Mouse (Mus musculus): ENCODE results near the gene Cbx1.
"Not testable (repeated sequence)": the region's sequence is repeated elsewhere in the genome, so short reads cannot be mapped to it uniquely, and the experiment has no call there.

Gene Cbx1

DNA sequence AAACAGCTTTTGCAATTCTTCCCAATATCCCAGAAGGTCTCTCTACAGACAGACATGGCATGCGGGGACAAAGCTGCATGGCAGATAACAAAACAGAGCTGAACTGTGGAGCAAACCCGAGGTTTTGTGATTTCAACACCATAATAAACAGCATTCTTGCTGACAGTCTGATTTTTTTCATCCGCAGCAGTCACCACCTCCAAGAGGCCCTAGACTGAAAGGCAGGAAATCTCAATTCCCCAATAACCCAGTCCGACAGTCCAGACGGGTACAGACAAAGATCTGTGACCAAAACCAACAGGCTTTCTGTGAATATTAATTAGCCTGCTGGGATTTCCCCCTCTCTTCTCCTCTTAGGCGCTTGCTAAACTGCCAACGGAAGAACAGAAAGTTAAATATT is 13.3 kb upstream of the Cbx1 start:
- DNase-seq = no peak

DNA sequence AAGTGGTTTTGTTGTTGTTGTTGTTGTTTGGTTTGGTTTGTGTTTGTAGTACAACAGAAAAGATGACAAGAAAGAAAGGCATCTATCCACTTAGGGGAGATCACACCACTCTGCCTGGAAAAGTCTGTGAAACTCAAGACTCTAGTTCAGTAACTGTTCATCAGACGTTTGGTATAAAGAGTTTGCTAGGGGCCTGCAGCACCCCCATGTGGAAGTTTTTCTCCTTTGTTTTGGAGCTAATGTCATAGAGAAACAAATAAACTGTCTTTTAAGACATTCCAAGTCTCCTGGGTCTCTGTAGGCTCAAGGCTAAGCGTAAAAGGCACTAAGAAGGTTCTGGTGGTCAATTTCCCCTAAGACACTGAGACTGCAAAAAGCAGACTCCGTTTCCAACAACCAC is 12.9 kb upstream of the Cbx1 start:
- DNase-seq = peak; percentile 21 to 36

DNA sequence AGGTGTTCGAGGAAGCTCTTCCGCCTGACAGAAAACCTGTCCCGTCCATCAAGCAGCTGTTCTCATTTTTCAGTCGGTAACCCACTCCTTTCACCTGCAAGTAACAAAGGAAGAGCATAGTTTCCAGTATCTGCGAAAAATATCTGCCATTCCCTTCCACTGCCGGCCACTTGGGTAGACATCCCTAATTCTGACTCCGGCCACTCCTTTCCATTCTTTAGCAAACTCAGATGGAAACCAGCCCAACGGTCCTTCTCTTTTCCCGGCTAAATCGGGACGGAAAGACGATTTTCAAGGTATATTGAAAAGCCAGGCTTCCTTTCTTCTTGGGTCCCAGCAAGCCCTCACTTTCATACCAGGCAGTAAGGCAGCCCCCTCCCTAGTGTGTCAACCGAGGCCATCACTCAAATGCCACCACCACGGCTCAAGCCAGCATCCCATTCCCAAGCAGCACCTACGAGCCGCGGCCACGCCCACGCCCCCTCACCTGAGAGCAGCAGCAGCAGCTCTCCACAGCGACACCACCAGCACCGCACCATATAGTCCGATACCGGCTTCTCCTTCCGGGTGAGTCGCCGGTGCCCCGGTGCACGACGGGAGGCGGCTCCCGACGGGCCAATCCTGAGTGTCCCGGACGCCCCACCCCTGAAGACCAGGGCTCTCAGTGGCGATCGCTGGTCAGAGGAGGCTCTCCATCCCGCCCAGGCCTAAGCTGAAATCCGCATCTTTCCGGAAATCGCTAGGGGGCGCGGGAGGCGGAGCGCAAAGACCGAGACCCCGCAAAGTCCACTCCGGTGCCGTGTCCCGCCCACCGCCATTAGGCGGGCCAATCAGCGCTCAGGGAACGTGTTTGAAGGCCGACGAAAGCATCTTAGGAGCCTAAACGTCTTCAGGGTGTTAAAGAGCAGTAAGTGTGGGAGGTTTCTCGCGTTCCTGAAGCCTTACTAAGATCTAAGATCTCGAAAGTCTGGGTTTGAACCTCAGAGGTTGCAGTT is 11.7 kb upstream of the Cbx1 start, which contains the start of gene Snx11:
TSS of gene Snx11 (minus strand) at position 592 of the 995 bp plus-strand sequence.
- peak; percentile 98 for DNase-seq

DNA sequence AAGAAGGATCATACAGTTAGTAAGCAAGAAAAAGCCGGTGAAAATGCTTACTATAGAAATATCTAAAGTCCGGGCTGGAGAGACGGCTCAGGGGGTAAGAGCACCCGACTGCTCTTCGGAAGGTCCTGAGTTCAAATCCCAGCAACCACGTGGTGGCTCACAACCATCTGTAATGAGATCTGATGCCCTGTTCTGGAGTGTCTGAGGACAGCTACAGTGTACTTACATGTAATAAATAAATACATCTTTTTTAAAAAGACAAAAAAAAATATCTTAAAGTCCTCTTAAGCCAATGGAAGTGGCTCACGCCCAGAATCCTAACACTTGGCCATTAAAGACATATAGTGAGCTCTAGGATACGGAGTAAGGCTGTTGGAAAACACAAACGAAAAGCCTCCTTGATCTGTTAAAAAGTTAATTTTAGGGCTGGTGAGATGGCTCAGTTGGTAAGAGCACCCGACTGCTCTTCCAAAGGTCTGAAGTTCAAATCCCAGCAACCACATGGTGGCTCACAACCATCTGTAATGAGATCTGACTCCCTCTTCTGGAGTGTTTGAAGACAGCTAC is 10.8 kb upstream of the Cbx1 start:
- not testable (repeated sequence) for DNase-seq

DNA sequence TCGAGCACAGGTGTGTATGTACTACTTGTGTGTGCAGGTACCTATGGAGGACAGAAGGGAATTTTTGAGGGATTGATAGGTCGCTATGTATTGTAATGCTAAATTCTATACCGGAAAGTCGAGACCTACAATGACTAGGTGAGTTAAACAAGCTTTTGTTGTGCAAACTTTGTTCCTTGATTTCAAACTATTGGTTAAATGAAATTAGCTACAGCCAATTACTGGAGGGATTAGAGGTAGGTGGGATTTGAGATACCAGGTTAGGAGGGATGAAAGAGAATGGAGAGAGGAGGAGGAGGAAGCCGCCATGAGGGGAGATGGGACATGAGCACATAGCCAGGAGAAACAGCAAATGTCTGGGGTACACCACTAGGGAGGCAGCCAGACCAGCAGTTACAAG is 8.6 kb upstream of the Cbx1 start:
- DNase-seq = no peak

DNA sequence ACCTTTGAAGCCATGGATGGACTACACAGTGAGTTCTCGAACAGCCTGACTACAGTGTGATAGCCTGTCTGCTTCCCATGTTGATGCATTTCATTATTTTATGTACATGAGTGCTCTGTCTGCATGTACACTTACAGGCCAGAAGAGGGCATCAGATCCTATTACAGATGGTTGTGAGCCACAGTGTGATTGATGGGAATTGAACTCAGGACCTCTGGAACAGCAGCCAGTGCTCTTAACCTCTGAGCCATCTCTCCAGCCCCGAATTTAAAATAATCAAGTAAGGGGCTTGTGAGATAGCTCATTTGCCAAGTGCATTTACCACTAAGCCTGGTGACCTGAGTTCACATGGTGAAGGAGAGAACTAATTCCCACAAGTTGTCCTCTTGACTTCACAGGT is 7.5 kb upstream of the Cbx1 start:
- DNase-seq = peak; percentile 10 to 24

DNA sequence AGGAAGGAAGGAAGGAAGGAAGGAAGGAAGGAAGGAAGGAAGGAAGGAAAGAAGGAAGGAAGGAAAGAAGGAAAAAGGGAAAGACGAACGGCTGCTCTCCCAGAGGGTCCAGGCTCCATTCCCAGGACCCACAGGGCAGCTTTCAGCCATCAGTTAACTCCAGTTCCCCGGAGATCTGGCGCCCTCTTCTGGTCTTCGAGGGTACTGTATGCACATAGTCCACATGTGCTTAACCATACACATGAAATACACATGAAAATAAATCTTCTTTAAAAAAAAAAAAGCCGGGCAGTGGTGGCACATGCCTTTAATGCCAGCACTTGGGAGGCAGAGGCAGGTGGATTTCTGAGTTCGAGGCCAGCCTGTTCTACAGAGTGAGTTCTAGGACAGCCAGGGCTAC is 4.1 kb upstream of the Cbx1 start:
- peak; percentile 87 to 88 for DNase-seq

DNA sequence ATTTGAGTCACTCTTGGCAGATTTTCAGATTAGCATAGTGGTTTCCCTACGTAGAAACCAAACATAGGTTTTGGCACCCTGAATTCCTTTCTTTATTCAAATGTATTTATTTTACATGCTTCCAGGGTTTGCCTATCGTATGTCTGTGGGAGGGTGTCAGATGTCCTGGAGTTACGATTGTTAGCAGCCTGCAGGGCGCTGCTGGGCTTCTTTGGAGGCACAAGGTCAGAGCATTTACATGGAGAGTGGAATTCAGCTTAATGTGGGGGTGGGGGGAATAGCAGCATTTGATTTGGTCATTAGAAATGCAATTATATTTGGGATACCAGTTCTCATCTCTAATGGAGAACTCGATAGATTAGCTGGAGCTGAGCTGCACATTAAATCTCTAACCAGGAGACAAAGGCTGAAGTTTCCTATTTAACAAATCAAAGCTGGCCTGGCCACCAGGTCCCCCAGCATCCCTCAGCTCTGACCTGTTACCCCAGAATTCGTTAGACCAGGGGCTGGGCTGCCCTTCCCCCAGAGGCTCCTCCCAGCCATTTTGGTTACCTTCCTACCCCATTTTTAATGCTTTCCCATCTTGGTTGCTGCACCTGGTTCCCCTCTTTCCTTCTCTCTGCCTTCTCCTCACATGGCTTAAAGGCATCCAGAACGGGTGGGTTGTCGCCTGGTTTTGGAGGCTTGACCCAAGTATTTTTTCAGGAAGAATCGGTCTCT is 2.0 kb upstream of the Cbx1 start:
- no peak for DNase-seq

DNA sequence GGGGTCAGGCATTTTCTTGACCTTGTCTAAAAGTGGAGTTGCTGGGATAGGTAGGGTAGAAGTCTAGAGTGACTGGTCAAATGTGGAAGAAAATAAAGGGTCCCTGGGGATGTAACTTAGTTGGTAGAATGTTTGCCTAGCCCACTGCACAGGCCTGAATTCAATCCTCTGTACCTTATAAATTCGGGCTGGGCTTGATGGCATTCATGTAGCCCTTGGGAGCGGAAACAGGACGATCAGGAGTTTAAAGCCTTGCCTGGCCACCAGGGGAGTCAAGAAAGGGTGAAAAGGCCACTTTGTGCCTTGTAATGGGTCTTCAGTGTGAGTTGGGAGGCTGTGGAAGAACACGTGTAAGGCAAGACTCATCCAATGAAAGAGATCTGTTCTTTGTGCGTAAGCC is 1.1 kb downstream of the Cbx1 start:
- DNase-seq = no peak

DNA sequence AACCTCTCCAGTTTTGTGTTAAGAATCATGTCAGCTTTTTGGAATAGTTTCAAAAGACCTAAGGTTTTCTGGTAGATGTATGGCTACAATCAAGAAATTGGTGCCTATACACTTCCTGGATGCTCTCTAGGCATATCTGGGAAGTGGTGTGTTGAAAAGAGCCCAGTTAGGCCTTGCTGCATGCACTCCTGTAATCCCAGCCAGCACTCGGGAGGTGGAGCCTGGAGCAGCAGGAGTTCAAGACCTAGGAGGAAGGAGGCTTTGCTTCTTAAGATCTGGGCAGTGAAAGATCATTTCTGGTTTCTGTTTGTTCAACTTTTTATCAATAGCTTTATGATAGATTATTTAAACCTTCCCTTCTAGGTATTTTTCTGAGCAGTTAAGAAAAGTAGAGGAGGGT is 1.8 kb downstream of the Cbx1 start:
- no peak for DNase-seq

DNA sequence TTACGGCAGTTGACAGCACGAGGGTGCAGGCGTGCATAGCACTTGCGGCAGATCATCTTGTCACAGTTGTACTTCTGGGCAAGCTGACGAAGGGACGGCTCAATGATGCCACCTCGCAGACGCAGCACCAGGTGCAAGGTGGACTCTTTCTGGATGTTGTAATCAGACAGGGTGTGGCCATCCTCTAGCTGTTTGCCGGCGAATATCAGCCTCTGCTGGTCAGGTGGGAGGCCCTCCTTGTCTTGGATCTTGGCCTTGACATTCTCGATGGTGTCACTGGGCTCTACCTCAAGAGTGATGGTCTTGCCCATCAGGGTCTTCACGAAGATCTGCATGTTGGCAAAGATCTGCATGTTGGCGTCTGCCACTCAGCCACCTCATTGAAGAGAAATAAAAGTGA is 6.6 kb downstream of the Cbx1 start:
- DNase-seq = no peak

DNA sequence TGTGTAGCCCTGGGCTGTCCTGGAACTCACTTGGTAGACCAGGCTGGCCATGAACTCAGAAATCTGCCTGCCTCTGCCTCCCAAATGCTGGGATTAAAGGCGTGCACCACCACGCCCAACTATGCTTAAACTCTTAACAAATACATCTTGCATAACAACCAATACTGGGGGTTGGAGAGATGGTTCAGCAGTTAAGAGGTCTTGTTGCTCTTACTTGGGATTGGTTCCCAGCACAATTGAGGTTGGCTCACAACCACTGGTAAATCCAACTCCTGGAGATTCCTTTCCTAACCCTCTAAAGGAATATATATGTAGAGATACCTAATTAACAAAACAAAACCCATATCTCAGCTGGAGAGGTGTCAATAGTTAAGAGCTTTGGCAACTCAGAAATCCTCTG is 7.2 kb downstream of the Cbx1 start:
- DNase-seq = no peak

DNA sequence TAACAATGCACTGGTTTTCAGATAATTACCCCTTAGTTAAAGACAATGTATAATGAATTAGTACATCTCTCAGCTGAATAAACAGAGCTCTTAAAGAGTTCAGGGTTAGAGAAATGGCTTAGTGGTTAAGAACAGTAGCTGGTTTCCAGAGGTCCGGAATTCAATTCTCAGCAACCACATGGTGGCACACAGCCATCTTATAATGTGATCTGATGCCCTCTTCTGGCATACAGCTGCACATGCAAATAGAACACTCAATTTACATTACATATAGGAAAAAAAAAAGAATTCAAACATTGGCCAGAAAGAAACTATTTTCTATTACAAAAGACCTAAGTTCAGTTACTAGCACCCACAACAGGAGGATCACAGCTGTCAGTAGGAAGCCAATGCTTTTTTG is 7.7 kb downstream of the Cbx1 start:
- DNase-seq = peak; percentile 34

DNA sequence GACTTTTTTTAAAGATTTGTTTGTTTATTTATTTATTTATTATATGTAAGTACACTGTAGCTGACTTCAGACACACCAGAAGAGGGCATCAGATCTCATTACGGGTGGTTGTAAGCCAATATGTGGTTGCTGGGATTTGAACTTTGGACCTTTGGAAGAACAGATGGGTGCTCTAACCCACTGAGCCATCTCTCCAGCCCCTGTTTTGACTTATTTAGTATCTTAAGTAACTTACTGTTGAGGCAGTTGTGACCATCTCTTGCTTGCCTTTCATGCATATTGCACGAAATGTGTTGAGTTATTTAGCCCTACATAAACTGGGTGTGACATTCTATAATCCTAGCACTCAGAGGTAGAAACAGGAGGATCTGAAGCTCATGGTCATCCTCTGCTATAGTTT is 10.6 kb downstream of the Cbx1 start:
- no peak for DNase-seq

DNA sequence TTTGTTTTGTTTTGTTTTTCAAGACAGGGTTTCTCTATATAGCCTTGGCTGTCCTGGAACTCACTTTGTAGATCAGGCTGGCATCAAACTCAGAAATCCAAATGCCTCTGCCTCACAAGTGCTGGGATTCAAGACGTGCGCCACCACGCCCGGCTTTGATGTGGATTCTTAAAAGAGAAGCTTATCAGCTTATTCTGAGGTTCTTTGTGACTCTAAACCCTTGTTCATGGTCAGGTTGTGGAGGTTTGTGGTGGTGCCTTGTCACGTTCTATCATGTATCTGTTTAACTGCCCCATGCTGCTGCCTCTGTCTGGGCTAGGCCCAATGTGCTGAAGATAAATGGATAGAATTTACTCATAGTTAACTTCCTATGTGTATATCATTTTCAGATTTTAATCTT is 16.7 kb downstream of the Cbx1 start:
- DNase-seq = no peak

DNA sequence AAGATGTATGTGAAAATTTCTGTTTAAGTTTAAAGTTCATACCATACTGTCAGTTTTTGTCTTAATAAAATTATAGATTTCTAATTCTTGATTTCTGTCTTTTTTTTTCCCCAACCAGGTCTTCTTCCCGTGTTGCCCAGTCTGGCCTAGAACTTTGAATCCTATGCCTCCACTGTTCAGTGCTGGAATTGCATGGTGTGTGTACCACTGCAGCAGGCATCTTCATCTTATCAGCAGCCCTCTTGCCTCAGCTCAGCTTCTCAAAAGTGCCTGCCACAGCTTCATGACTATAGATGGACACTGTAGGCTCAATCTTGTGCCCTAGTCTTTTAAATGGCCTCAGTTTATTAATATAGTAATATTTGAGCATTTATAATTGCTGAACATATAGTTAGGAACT is 19.1 kb downstream of the Cbx1 start:
- no peak for DNase-seq

DNA sequence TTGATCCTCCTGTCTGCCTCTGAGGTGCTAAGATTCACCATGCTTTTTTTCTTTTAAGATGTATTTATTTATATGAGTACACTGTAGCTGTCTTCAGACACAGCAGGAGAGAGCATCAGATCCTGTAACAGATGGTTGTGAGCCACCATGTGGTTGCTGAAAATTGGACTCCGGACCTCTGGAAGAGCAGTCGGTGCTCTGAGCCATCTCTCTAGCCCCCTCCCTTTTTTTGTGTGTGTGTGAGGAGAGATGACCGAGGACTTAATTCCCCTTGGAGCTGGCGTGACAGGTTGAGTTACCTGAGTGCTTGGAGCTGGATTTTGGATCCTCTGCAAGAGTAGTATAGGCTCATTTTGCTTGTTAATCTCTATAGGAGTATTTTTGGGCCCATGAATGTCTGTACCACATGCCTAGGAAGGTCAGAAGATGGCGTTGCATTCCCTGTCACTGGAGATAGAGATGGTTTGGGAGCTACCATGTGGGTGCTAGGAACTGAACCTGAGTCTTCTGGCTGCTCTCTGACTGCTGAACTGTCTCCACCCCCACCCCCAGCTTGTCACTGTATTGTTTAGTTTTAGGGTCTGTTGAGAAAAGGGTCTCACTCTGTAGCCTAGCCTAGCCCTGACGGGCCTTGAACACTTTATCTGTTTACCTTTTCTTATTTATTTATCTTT is 20.8 kb downstream of the Cbx1 start:
- no peak for DNase-seq

DNA sequence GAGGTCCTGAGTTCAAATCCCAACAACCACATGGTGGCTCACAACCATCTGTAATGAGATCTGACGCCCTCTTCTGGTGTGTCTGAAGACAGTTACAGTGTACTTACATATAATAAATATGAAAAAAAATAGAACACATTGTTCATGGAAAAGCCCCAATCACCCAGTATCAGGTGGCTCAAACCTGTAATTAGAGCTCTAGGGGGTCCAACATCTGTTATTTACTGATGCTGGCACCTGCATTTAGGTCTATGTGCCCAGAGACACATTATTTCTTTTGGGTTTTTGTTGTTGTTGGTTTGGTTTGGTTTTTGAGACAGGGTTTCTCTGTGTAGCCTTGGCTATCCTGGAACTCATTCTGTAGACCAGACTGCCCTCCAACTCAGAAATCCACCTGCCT is 22.3 kb downstream of the Cbx1 start:
- DNase-seq = not testable (repeated sequence)

DNA sequence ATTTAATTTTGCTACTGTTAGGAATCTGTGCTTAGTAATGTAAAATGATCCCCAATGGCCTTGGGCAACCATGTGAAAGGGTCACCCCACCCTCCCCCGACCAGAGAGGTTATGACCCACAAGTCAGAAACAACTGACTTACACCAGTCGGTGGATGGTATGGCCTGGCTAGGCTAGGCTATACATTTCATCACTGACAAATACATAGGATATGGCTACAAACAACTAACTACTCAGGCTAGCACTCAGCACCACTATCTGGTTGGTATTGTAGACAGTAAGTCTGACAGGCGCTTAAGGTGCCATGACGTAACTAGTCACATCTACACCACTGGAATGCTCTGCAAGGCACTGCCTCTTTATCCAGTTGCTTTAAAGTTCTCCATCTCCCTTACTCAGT is 24.5 kb downstream of the Cbx1 start:
- no peak for DNase-seq

DNA sequence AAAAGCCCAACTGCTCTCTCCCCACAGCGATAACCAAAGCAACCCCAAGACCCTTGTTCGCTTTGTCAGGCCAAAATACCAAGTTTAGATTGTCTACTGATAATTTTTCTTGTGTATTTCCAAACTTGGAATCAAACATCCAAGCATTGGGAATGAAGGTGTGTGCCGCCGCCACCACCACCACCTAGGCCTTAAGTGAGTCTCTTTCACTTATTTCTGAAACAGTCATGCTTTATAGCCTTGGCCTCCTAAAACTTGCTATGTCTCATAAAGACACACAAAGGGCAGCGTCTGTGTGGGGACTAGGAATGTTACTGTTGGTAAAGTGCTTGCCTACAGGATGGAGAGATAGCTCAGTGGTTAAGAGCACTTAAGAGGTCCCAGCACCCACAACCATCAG is 25.0 kb downstream of the Cbx1 start:
- no peak for DNase-seq

DNA sequence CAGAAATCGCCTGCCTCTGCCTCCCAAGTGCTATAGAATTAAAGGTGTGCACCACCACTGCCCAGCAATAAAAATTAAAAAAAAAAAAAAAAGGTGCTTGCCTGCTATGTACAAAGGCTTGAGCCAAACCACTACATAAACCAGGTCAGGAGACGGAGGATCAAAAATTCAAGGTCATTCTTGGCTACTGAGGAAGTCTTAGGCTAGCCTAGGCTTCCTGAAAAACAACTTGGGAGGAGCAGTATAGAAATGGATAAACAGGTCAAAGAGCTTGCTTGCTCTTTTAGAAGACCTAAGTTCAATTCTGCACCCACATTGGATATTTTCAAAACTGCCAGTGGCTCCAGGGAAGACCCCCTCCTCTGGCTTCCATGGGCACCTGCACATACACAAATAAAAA is 25.5 kb downstream of the Cbx1 start:
- DNase-seq = no peak

DNA sequence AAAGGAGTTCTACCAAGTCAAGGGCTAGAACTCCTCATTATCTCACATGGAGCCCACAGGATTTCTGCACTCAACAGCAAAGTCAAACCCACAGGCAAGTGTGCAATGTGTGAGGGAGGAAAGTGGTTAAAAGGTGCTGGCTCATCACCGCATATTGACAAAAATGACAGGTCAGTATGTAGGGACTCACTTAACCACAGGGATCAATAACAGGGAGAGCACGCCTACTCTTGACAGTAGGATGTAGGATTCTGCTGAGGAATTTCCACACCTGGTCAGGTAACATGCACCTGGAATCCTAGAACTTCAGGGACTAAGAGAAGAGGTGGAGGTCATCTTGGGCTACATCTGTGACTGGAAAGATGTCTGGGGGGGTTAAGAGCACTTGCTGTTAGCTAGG is 27.0 kb downstream of the Cbx1 start:
- no peak for DNase-seq

DNA sequence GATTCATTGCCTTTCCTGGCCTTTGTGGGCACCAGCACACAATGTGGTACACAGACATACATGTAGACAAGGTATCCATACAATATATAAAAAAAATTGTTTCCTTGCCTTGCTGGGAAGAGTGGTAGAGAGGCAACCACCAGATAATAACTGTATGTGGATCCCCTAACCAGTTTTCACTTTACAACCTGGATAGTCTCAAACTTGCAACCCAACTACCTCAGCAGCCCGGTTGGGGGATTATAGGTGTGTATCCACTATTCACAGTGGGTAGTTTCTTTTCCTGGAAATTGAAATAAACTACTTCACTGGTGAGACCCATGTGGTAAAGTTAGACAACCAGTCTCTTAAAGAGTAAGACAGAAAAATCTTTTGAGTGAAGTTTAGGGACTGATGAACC is 27.6 kb downstream of the Cbx1 start:
- no peak for DNase-seq

Measured in B cell, adult 2 months (primary cell).